Mouse (Mus musculus) layer of hippocampus, postnatal 36 days (tissue): ENCODE results near the gene Fam107b. TPM values are rescaled to one million over a fixed set of nuclear protein-coding genes. Genes with fewer than 3 reads are reported as not detected.
"Not testable (repeated sequence)": the region's sequence is repeated elsewhere in the genome, so short reads cannot be mapped to it uniquely, and the experiment has no call there.

Source experiments
- DNase-seq, 2 experiments: peaks; one replicate each; pipeline ENCODE4 v3.0.0; 2022
- total RNA-seq, 2 experiments: library from RNA; stranded (reverse); gene quantifications; 2 replicates each; pipeline ENCODE4 v1.2.3; 2021

Gene Fam107b
- total RNA-seq, 2 experiments from 2014 or later: 13.1 to 18.6 TPM

- DNase-seq: no peak
These were observed 89.1 kb downstream of the Fam107b start for GRCm38 (mm10) chr2:3659300-3659910.

- no peak for DNase-seq
These were observed 93.8 kb downstream of the Fam107b start for GRCm38 (mm10) chr2:3664086-3664485.

GRCm38 (mm10) chr2:3668682-3669081 is 98.4 kb downstream of the Fam107b start:
- DNase-seq: peak; percentile 44 to 57

- no peak for DNase-seq
These were observed 99.4 kb downstream of the Fam107b start for GRCm38 (mm10) chr2:3669646-3670045.

GRCm38 (mm10) chr2:3672654-3673367 is 102.5 kb downstream of the Fam107b start:
- DNase-seq: no peak

GRCm38 (mm10) chr2:3675481-3675880 is 105.2 kb downstream of the Fam107b start:
- DNase-seq: no peak

- no peak for DNase-seq
These were observed 112.4 kb downstream of the Fam107b start for GRCm38 (mm10) chr2:3682699-3683098.

GRCm38 (mm10) chr2:3683343-3683742 is 113.1 kb downstream of the Fam107b start:
- peak in 1 of 2 experiments; percentile 3 for DNase-seq

- peak in 1 of 2 experiments; percentile 9 for DNase-seq
These were observed 113.5 kb downstream of the Fam107b start for GRCm38 (mm10) chr2:3683751-3684229.

GRCm38 (mm10) chr2:3690221-3690620 is 119.9 kb downstream of the Fam107b start:
- no peak for DNase-seq

GRCm38 (mm10) chr2:3692833-3693232 is 122.5 kb downstream of the Fam107b start:
- DNase-seq: no peak

- DNase-seq: no peak
These were observed 125.6 kb downstream of the Fam107b start for GRCm38 (mm10) chr2:3695900-3696299.

GRCm38 (mm10) chr2:3700368-3700767 is 130.1 kb downstream of the Fam107b start:
- DNase-seq: no peak

- DNase-seq: no peak
These were observed 132.4 kb downstream of the Fam107b start for GRCm38 (mm10) chr2:3702640-3703190.

- DNase-seq: no peak
These were observed 133.5 kb downstream of the Fam107b start for GRCm38 (mm10) chr2:3703806-3704205.

GRCm38 (mm10) chr2:3704311-3705162 is 134.2 kb downstream of the Fam107b start:
- no peak for DNase-seq

GRCm38 (mm10) chr2:3705283-3705682 is 135.0 kb downstream of the Fam107b start:
- DNase-seq: not testable (repeated sequence)

- no peak for DNase-seq
These were observed 136.9 kb downstream of the Fam107b start for GRCm38 (mm10) chr2:3707236-3707635.

- no peak for DNase-seq
These were observed 138.3 kb downstream of the Fam107b start for GRCm38 (mm10) chr2:3708621-3709020.

GRCm38 (mm10) chr2:3709882-3710281 is 139.6 kb downstream of the Fam107b start:
- DNase-seq: no peak

GRCm38 (mm10) chr2:3710521-3710920 is 140.2 kb downstream of the Fam107b start:
- no peak for DNase-seq

GRCm38 (mm10) chr2:3712369-3713042 is 142.2 kb downstream of the Fam107b start:
- DNase-seq: no peak
